Mouse (Mus musculus): ENCODE measurements around the gene Tlk2.
A peak's percentile ranks its signal among the peaks of the same experiment; 100 is the strongest.

Gene Tlk2

DNA sequence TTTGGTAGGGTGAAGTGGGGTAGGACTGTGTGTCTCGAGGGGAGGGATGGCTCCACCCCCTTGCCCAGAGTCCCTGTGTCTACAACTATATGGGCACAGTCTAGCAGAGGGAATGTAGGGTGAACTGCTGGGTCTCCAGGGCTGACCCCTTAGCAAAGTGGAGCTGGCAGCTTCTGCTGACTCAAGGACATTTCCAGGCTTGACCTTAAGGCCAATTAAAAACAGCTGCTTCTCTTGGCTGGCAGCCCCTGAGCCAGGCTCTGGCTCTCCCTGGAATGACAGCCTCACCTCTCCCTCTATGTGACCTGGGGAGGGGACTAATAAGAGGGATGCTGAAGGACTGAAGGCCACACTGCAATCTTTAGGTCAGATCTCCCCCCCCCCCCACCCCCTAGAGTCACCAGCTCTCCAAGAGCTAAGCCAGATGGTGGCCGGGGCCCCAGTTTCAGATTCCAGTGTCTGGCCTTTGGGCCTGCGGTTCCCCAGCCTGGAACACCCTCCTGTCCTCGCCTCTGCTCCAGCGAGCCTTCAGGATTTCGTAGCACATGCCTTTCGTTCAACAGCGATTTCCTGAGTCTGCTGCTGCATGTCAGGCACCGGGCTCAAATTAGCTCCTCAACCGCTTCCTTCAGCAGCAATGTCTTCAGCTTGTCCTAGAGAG lies 134.5 kb downstream of the Tlk2 start:
- peak; percentile 52 to 62 for DNase-seq (ENCODE audit: low spot score in 2 of 2)

DNA sequence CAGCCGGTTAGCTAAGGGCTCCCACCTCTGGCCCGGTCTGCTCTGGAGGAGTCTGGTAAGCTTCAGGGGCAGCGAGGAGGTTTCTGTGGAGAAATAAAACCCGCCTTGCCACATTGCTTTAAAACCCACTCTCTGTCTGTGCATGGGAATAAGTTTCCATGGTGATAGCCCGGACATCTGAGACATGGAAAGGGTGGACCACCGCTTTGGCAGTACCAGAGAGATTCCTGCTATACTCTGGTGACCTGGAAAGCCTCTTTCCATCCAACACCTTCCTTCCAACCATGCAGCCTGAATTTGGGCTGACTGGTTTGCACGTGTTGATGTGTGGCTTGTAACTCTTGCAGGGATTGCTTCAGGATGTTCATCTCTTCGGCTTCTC lies 135.0 kb downstream of the Tlk2 start:
- no peak for DNase-seq (ENCODE audit: low spot score in 2 of 2)

DNA sequence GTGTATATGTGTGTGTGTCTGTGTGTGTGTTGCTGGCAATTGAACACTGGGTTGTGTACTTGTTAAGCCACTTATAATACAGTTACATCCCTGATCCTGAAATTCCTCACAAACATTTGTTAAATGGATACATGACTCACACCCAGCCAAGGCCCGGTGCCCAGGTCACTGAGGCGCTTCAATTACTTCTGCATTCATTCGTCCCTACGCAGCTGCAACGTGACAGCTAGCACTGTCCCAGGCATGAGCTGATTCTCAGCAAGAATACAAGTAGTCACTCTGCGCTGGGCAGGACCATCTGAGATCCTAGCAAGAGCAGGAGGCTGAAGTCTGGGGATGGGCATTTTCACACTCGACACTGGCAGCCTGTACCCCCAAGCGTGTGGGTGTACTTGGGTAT lies 136.7 kb downstream of the Tlk2 start:
- no peak for DNase-seq (ENCODE audit: low spot score in 2 of 2)

DNA sequence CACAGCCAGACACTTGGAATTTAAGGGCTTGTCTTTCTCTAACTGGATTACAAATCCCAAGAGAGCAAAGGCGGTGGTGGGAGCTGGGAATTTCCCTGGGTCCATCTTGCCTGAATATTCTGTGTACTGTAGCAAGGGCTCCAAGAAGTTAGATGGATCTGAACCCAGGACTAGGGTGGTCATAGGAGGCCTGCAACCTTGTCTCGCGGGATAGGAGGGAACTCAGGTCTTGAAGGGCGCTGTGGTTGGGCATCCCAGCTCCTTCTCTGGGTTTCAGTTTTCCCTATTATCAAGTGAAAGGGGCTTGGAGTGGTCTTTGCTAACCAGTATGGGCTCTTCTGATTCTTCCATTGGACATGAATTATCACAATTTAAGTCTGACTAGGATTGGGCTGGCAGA lies 137.5 kb downstream of the Tlk2 start:
- no peak for DNase-seq (ENCODE audit: low spot score in 2 of 2)

DNA sequence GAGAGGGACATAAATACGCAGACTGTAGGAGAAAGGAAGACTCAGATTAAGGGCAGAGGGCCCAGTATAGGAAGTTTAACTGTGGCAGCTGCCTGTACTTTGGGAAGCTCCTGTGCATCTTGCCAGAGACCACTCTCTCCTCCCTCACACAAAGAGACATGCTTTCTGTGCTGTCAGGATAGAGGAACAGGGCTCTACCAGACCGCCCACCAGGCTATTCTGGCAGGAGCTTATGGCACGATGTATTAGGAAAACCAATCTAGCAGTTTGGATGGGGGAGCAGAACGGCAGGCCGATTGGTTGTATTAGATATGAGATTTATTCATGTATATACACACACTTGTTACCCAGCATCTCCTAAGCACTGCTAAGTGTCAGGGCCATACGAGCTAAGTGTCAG lies 139.2 kb downstream of the Tlk2 start:
- DNase-seq (ENCODE audit: low spot score in 2 of 2), result no peak

DNA sequence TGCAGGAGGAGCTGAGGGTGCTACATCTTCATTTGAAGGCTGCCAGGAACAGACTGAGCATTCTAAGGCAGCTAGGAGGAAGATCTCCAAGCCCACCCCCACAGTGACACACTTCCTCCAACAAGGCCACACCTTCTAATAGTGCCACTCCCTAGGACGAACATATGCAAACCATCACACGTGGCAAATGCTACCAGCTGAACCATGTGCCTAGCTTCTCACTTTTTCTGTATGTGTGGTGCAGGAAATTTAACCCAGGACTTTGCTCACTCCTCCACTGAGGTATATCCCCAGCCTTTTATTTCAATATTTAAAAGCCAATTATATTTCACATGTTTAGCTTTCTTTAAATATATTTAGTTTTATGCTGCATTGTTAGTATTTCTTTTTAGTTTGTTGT lies 142.5 kb downstream of the Tlk2 start:
- DNase-seq (ENCODE audit: low spot score in 2 of 2), result no peak

DNA sequence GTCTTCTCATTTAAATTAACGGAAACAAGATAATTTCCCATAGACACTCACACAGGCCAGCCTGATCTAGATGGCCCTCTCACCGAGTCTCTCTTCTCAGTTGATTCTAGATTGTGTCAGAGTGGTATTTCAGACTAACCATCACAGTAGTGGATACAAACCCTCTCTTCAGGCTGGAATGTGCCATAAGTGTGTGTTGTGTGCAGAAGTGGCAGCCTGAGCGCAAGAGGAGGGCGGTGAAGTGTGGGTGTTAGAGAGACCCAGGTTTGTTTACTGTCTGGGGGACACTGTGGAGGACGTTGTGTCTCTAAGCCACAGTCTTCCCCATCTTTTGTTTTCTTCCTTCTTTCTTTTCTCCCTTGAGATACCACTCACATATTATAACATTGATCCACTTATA lies 144.9 kb downstream of the Tlk2 start:
- DNase-seq (ENCODE audit: low spot score in 2 of 2), result no peak

DNA sequence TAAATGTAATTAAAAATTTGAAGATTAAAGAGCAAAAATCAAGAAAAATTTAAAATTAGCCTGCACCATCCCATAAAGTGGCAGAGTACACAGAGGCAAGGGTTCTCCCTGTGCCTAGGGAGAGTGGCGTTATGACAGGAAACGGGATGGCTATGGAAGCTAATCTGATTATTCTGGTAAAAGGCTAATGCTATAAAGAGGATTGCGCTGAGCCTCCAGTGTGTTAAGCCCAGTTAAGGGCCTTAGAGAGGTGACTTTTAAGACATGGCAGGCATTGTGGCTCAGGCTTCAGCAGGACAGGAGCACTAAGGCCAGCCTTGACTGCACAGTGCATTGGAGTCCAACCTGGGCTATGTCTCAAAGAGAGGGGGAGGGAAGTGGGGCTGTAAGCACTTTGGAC lies 148.5 kb downstream of the Tlk2 start:
- no peak for DNase-seq (ENCODE audit: low spot score in 2 of 2)

DNA sequence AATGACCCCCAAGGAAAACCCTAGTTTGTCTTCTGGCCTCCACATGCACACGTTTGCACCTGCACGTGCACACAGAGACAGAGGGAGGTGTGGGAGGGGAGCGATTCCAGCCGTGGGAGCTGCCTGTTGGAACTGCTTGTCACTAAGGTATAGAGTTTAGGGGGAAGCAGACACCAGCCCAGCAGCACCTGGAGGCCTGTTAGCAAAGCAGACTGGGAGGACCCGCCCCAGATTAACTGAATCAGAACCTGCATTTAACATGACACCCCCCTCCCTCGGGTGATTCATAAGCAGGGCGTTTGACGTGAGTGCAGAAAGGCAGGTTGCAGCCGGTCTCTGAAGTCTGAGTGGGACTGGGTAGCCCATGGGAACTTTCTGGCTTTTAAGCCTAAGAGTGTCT lies 151.4 kb downstream of the Tlk2 start:
- no peak for DNase-seq (ENCODE audit: low spot score in 2 of 2)

DNA sequence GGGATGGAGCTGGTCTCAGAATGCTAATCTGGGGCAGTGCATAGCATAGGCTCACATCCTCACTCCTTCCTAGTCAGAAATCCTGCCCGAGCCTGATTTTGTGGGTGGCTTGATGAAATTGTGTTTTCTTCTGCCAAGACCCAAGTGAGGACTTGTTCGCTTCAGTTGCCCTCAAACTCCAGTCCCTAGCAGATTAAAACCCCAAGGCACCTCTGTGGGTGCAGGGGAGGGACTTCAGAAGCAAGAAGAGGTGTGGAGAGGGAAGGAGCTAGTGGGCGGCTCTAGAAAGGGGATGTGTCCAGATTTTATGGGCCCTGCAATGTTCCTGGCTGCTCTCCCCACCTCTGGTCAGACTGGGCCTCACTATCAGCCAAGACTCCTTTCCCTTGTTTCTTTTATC lies 152.5 kb downstream of the Tlk2 start:
- DNase-seq (ENCODE audit: low spot score in 2 of 2), result no peak

DNA sequence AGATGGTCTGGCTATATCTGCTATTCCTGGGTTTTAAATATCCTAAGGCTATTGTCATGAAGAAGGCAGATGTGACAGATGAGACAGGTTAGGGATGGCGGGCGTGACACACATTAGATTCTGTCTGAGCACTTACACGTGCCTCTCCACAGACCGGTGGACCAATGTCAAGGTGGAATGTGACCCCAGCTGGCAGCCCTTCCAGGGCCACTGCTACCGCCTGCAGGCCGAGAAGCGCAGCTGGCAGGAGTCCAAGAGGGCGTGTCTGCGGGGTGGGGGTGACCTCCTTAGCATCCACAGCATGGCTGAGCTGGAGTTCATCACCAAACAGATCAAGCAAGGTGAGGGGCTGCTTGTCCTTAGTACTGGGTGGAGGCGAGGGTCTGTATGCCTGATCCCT lies 153.1 kb downstream of the Tlk2 start:
- peak in 1 of 2 experiments; percentile 42 for DNase-seq (ENCODE audit: low spot score in 2 of 2)

DNA sequence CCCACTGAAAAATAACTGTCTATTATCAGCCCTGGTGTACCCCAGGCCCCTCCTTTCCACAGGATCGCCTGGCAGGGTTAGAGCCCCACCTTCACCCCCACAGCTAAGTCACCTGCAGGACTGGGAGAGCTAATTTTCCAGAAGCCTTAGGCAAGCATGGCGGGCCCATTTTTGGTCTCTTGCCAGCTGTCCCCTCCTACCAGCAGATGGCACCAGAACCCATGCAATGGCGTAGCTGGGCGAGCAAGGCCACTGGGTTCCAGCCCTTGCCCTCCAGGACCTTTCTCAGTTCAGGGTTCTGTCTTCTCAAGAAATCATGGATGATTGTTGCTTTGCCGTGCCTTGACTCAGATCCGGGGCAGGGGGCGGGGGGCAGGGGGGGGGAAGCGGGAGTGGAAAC lies 153.9 kb downstream of the Tlk2 start:
- no peak for DNase-seq (ENCODE audit: low spot score in 2 of 2)

Data from heart, adult 9 months (tissue).